Mouse (Mus musculus): ENCODE results near the gene Acaca.

Gene Acaca

GRCm38 (mm10) chr11:84146081-84146480 lies 16.6 kb downstream of the Acaca start:
- ATAC-seq (ENCODE audit: low TSS enrichment): no peak

- ATAC-seq (ENCODE audit: low TSS enrichment): no peak
These were observed 21.4 kb downstream of the Acaca start for GRCm38 (mm10) chr11:84150884-84151283.

GRCm38 (mm10) chr11:84156535-84157262 lies 27.2 kb downstream of the Acaca start:
- ATAC-seq (ENCODE audit: low TSS enrichment): no peak

GRCm38 (mm10) chr11:84164123-84164522 lies 34.7 kb downstream of the Acaca start:
- no peak for ATAC-seq (ENCODE audit: low TSS enrichment)

GRCm38 (mm10) chr11:84164561-84164960 lies 35.1 kb downstream of the Acaca start:
- ATAC-seq (ENCODE audit: low TSS enrichment): no peak

GRCm38 (mm10) chr11:84167046-84167526 lies 37.6 kb downstream of the Acaca start, which contains the start of gene Gm11437:
Gene Gm11437, minus strand, starts transcription at chr11:84167476.
- no peak for ATAC-seq (ENCODE audit: low TSS enrichment)

GRCm38 (mm10) chr11:84168701-84169288 lies 39.3 kb downstream of the Acaca start:
- peak; percentile 95 for ATAC-seq (ENCODE audit: low TSS enrichment)

- no peak for ATAC-seq (ENCODE audit: low TSS enrichment)
These were observed 43.3 kb downstream of the Acaca start for GRCm38 (mm10) chr11:84172539-84173435.

- ATAC-seq (ENCODE audit: low TSS enrichment): no peak
These were observed 49.1 kb downstream of the Acaca start for GRCm38 (mm10) chr11:84178571-84178970.

GRCm38 (mm10) chr11:84179226-84179953 lies 49.9 kb downstream of the Acaca start:
- peak; percentile 88 for ATAC-seq (ENCODE audit: low TSS enrichment)

GRCm38 (mm10) chr11:84179954-84180598 lies 50.6 kb downstream of the Acaca start:
- ATAC-seq (ENCODE audit: low TSS enrichment): peak; percentile 75

- ATAC-seq (ENCODE audit: low TSS enrichment): no peak
These were observed 51.8 kb downstream of the Acaca start for GRCm38 (mm10) chr11:84181286-84181685.

- no peak for ATAC-seq (ENCODE audit: low TSS enrichment)
These were observed 59.1 kb downstream of the Acaca start for GRCm38 (mm10) chr11:84188530-84188929.

GRCm38 (mm10) chr11:84190581-84191233 lies 61.2 kb downstream of the Acaca start:
- ATAC-seq (ENCODE audit: low TSS enrichment): no peak

GRCm38 (mm10) chr11:84193249-84193648 lies 63.8 kb downstream of the Acaca start:
- ATAC-seq (ENCODE audit: low TSS enrichment): no peak

GRCm38 (mm10) chr11:84194751-84195150 lies 65.3 kb downstream of the Acaca start:
- peak; percentile 87 for ATAC-seq (ENCODE audit: low TSS enrichment)

GRCm38 (mm10) chr11:84197607-84198402 lies 68.3 kb downstream of the Acaca start:
- ATAC-seq (ENCODE audit: low TSS enrichment): peak; percentile 38; the same call in 1 of the 2 replicates

- ATAC-seq (ENCODE audit: low TSS enrichment): no peak
These were observed 76.3 kb downstream of the Acaca start for GRCm38 (mm10) chr11:84205776-84206175.

- ATAC-seq (ENCODE audit: low TSS enrichment): no peak
These were observed 81.4 kb downstream of the Acaca start for GRCm38 (mm10) chr11:84210876-84211275.

GRCm38 (mm10) chr11:84218951-84219350 lies 89.5 kb downstream of the Acaca start:
- ATAC-seq (ENCODE audit: low TSS enrichment): no peak

Data from frontal cortex, adult (tissue).